Mouse (Mus musculus): ENCODE data around the gene Cspg5. TPM values are rescaled to one million over a fixed set of nuclear protein-coding genes. Genes with fewer than 3 reads are reported as not detected.
A peak's percentile ranks its signal among the peaks of the same experiment; 100 is the strongest.

Gene Cspg5
- total RNA-seq, 2 experiments from 2014 or later = 1.3 TPM

- DNase-seq = no peak
Measured at GRCm38 (mm10) chr9:110255407-110256019, 11.9 kb downstream of the Cspg5 start.

- no peak for DNase-seq
Measured at GRCm38 (mm10) chr9:110258646-110259045, 15.1 kb downstream of the Cspg5 start.

DNA sequence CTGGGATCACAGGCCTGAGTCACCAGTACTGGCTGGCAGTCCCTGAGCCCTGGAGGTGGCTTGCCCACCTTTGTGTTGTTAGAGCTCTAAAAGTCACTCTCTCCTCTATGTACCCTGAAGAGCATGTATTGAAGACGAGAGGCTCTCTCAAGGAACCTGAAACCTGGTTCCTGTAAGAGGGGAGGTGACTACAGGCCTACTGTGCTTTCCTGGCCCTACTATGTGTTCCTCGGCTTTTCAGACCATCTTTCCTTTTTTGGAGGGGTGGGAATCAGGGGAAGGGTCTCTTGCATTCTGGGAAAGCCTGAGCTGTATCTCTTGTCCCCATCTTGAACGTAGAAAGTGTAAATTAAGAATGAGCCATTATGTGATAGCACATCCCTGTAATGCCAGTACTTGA is 15.5 kb downstream of the Cspg5 start:
- DNase-seq = no peak

- no peak for DNase-seq
Measured at GRCm38 (mm10) chr9:110263181-110263580, 19.6 kb downstream of the Cspg5 start.

- DNase-seq = no peak
Measured at GRCm38 (mm10) chr9:110264991-110265390, 21.4 kb downstream of the Cspg5 start.

GRCm38 (mm10) chr9:110268416-110268815 is 24.8 kb downstream of the Cspg5 start:
- no peak for DNase-seq

DNA sequence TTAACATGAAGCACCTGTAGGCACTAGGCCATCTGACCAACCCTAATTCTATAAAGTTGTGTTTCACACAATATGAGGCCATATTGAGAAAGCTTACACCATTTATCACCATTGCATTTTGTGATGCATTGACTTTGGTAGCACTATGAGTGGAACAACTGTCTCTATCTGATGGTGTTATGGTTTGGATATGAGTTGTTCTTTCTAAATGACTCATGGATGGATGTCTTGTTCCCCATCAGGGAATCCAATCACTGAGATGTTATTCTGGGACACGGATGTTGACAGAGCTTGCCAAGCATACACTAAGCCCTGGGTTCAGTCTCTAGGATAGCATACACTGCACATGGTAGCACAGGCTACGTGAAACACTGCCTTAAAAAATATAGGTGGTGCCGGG is 28.7 kb downstream of the Cspg5 start:
- DNase-seq = no peak

DNA sequence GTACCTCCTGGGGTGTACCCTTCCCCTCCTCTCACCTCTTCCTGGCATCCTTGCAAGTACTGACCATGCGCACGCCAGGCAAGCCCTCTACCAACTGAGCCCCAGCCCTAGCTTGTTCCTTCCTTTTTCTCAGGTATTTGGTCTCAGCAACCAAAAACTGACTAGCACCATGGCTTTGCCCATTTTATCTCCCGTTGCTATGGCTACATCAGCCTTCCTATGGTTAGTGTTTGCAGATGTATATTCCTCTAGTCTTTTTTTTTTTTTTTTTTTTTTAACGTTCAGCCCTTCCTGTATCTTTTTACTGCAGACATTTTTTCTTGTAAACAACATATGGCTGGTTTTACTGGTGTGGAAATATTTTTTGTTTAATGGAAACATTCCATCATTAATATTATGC is 29.9 kb downstream of the Cspg5 start:
- no peak for DNase-seq

- no peak for DNase-seq
Measured at GRCm38 (mm10) chr9:110275882-110276281, 32.3 kb downstream of the Cspg5 start.

DNA sequence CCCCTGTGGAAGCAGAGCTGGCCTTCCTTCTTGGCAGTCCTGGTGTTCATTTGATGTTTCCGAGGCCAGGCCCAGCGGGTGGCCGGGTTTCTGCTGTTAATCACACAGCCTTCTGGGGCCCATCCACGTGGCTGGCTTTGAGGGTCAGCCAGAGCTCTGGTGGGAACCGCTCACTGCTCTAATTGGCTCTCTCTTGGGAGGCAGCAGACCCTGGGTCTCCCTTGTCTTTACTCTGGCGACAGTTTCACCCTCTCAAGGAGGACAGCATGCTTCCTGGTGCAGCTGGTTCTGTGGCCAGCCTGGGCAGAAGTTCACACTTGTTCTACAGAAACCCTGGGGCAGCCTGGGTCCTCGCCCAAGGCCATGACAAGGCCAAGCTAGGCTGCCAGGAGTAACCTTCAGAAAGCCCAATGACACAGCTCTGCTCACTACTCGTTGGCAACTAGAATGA is 33.9 kb downstream of the Cspg5 start:
- no peak for DNase-seq

- no peak for DNase-seq
Measured at GRCm38 (mm10) chr9:110284075-110284697, 40.6 kb downstream of the Cspg5 start.

DNA sequence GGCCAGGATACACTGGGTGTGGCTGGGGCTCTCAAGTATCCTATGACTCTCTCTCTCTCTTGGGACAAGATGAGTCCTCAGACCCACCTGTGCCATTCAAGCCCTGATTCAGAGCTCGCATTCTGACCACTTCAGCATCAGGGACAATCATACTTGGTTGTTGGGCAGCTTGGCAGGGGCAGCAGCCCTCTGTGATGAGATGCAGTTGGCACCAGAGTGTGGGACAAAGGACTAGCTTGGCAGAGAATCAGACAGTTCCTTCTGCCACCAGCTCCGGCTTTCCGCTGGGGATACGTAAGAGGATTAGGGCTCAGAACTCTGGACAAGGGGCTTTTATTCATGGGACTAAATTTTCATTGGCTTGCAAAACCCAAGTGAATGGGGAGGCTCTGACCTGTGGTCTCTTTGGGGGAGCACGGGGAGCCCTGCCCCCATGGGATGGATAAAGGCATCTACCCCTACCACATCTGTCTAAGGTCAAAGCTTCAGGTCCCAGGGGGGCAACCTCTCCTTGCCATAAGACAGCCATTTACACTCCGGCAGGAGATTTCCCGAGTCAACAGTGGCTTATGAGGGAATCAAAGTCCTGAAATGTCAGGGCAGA is 43.8 kb downstream of the Cspg5 start:
- DNase-seq = no peak

- no peak for DNase-seq
Measured at GRCm38 (mm10) chr9:110293254-110293718, 49.7 kb downstream of the Cspg5 start.

GRCm38 (mm10) chr9:110293873-110294415 is 50.4 kb downstream of the Cspg5 start:
- DNase-seq = no peak

DNA sequence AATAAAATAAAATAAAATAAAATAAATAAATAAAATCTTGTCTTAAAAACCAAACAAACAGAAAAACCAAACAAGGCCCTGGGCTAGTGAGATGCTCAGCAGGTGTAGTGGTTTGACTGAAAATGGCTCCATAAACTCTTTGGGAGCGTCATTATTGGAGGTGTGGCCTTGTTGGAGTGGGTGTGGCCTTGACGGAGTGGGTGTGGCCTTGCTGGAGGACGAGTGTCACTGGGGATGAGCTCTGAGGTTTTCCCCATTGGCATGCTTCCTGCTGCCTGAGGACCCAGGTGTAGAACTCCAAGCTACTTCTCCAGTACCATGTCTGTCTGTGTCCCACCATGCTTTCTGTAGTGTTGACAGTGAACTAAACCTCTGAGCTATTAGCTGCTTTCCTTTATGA is 51.2 kb downstream of the Cspg5 start:
- no peak for DNase-seq

- DNase-seq = peak; percentile 83
Measured at GRCm38 (mm10) chr9:110296867-110297627, 53.5 kb downstream of the Cspg5 start.

DNA sequence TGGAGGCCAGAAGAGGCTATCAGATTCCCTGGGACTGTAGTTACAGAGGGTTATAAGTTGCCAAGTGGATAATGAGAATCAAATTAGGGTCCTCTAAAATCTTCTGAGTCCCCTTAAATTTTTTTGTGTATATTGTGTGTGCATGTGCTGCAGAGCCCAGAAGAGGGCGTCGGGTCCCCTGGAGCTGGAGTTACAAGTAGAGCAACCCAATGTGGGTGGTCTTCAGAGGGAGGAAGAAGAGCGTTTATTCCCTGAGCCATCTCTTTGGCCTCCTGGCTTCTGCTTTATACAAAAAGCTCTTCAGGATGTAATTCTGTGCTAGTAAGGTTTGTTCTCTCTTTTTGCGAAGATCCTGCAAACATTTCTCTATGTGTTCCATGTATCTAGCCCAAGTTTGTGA is 60.9 kb downstream of the Cspg5 start:
- DNase-seq = no peak

- peak; percentile 84 for DNase-seq
Measured at GRCm38 (mm10) chr9:110304969-110305651, 61.5 kb downstream of the Cspg5 start, which contains the start of gene Elp6. Gene Elp6 (plus strand): TSS chr9:110305173.

GRCm38 (mm10) chr9:110306371-110306770 is 62.8 kb downstream of the Cspg5 start:
- DNase-seq = no peak
